Mouse (Mus musculus) E14TG2a.4 (cell line): Measurements from ENCODE around the gene Aig1.

Experiments used
- CTCF ChIP-seq: conservative IDR thresholded peaks from 2 replicates; pipeline ENCODE4 v1.5.1; 2014; ENCODE audit warnings: low read length
- NANOG ChIP-seq: IDR thresholded peaks from 2 replicates; pipeline ENCODE4 v1.6.1; 2014; ENCODE audit warnings: borderline replicate concordance, low read length, mixed read lengths

DNA sequence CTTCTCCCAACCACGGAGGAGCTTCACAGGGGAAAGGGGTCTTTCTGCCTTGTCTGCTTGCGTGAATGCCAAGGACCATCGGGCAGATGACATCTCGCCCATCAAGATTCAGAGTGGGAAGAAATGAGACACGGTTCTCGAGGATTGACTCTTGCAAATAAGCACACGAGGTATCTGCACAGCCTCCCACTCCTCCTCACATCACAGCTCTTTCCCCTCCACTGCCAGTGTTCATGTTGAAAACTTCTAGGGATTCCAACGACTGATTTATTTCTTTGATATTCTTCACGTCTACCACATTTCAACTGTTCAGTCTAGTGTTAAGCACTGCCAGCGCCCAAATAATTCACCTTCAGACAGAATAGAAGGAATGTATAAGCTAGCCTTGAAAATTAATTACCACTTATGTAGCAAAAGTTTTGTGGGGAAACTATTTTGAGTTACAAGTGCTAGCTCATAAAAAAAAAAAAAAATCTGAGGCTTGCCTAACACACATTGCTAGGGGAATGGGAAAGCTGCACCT lies 86.5 kb downstream of the Aig1 start:
- TF ChIP-seq CTCF (no peak), NANOG (no peak)
